Mouse (Mus musculus) bone marrow macrophage, adult 2 months (primary cell): ENCODE results near the gene Sypl. TPM values are rescaled to one million over a fixed set of nuclear protein-coding genes. Genes with fewer than 3 reads are reported as not detected.

Experiments used
- H3K27ac ChIP-seq: 2 replicates; pipeline ENCODE4 v1.5.1; 2012; ENCODE audit warnings: low read depth, low read length; ENCODE audit not compliant: insufficient read depth
- H3K4me1 ChIP-seq: 2 replicates; pipeline ENCODE4 v1.6.1; 2012; ENCODE audit warnings: low read length; ENCODE audit not compliant: control insufficient read depth, insufficient read depth
- H3K4me3 ChIP-seq: 2 replicates; pipeline ENCODE4 v1.5.1; 2012; ENCODE audit warnings: mild to moderate bottlenecking, low read length, moderate library complexity; ENCODE audit not compliant: insufficient read depth
- CTCF ChIP-seq: IDR thresholded peaks from 2 replicates; pipeline ENCODE4 v1.5.1; 2012; ENCODE audit warnings: low read depth, mild to moderate bottlenecking, low read length, moderate library complexity
- POLR2A ChIP-seq: IDR thresholded peaks from 2 replicates; pipeline ENCODE4 v1.6.1; 2012; ENCODE audit warnings: mild to moderate bottlenecking, low read depth, low read length, borderline replicate concordance
- polyA plus RNA-seq: library from polyadenylated mRNA; stranded (reverse); fragments of >200 nt; gene quantifications from 2 replicates; pipeline ENCODE4 v1.2.4, GENCODE M21; 2012; ENCODE audit not compliant: missing spikeins, insufficient read depth, insufficient read length

Sypl gene
- polyA plus RNA-seq, 1 experiment = 125 TPM

DNA sequence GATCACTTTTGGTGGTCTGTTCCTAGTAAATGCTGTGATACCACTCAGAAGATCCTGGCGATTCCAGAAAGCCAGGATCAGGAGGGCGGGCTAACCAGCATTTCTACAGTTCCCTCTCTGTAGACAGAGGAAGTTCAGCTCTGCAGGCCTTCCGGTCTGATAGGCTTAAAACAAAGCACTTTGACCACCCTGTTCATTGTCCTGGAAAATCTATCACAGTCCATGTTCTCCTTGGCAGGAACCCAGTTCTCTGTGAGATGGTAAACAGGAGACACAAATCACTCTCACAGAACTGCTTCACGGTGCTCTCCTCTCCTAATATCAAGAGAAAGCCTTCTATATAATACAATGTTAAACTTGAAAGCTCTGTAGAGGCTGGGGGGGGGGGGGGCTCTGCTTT is 10.3 kb upstream of the Sypl start:
- no peak for TF ChIP-seq CTCF
- no peak for TF ChIP-seq POLR2A
- no peak overlapping the region for H3K4me3 ChIP-seq
- peaks cover 13% of the 10 kb centered on the region for H3K4me1 ChIP-seq
- H3K27ac ChIP-seq = peak overlapping the region; percentile 57

DNA sequence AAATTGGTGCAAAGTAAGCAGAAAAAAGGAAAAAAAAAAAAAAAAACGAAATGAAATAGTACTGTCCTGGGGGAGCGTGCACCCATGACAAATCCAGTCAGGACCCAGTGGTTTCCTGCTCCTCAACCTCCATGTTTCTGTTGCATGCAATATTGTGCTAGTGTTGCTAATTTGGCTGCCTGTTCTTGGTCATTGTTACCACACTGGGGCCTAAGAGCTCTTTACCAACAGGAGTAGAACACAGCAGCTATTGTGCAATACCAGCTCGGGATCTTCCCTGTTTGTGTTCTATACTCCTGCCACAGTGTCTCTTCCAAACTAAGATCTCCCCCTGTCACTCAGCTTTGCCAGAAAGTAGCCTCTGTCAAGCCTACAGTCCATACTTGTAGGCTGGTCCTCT is 9.7 kb upstream of the Sypl start:
- Histone ChIP-seq H3K4me1 (peaks cover 13% of the 10 kb centered on the region), H3K4me3 (no peak overlapping the region), H3K27ac (peak overlapping the region; percentile 57)
- TF ChIP-seq POLR2A (no peak), CTCF (no peak)

- no peak for TF ChIP-seq POLR2A
- no peak for TF ChIP-seq CTCF
- Histone ChIP-seq H3K27ac (no peak overlapping the region), H3K4me1 (peaks cover 13% of the 10 kb centered on the region), H3K4me3 (no peak overlapping the region)
Observed at GRCm38 (mm10) chr12:32944884-32945454, 8.7 kb upstream of the Sypl start.

DNA sequence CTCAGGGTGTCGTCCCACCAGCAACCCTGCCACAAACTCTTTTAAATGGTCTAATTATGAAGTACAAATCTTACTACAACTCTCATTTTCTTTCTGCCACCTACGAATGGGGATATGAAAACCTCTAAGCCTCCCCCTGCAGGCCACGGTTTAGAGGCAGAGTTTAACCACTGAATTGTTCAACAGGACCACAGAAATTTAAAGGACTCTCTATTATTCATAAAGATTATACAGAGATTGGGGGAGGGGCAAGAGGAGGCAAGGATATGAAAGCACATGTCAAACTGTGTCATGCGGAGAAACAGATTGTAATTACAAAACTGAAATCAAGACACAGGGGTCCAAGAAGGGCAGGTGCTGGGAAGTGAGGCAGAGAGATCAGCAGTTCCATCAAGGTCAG is 7.3 kb upstream of the Sypl start:
- no peak overlapping the region for H3K4me3 ChIP-seq
- peaks cover 13% of the 10 kb centered on the region for H3K4me1 ChIP-seq
- no peak for TF ChIP-seq CTCF
- TF ChIP-seq POLR2A = no peak
- H3K27ac ChIP-seq = no peak overlapping the region

- TF ChIP-seq CTCF (peak; percentile 22; the same call in 1 of the 2 replicates), POLR2A (no peak)
- Histone ChIP-seq H3K4me3 (no peak overlapping the region), H3K27ac (peak overlapping the region; percentile 53), H3K4me1 (peaks cover 10% of the 10 kb centered on the region)
Observed at GRCm38 (mm10) chr12:32952416-32952815, 1.3 kb upstream of the Sypl start.

- peak overlapping the region; percentile 70 for H3K4me3 ChIP-seq
- H3K4me1 ChIP-seq = peaks cover 13% of the 10 kb centered on the region
- H3K27ac ChIP-seq = peak overlapping the region; percentile 84
- no peak for TF ChIP-seq POLR2A
- no peak for TF ChIP-seq CTCF
Observed at GRCm38 (mm10) chr12:32953066-32953465, 625 bp upstream of the Sypl start.

DNA sequence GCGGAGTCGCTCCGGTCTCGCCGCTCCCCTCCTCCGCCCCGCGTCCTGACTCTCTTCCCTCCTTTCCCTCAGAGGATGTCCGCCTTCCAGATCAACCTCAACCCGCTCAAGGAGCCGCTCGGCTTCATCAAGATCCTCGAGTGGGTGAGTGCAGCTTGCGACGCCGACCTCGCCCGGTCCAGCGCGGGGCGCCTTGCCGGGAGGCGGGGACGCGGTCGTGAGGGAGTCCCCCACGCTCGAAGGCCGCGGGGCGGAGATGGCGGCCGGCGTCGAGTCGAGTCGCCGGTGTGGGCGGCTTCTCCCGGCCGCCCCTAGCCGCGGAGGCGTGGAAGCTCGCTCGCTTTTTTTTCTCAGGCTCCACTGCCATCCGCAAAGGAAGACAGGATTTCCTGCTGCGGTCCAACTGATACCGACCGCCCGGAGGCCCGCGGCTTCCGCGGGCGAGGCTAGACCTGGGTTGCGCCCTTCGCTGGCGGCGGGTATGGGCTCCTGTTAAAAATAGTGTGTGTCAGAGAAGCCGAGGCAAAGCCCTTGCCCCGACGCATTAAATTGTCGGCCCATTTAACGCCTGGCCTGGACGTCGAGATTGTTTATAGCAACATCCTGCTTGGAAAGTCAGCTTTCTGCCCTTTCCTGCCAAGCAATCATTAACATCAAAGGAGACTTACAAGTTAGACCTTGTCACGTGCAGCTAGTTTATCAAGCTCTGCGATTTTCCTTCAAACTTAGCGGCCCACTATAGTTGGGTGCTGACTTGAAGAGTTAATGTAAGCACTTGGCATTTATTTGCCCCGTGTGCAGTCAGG is 728 bp downstream of the Sypl start:
- Histone ChIP-seq H3K4me3 (peak overlapping the region; percentile 100), H3K27ac (peak overlapping the region; percentile 96), H3K4me1 (peaks cover 13% of the 10 kb centered on the region)
- TF ChIP-seq CTCF (no peak), POLR2A (peak; percentile 76; the same call in 1 of the 2 replicates)

GRCm38 (mm10) chr12:32955037-32955436 is 1.3 kb downstream of the Sypl start:
- H3K27ac ChIP-seq = peak overlapping the region; percentile 96
- H3K4me3 ChIP-seq = peak overlapping the region; percentile 100
- TF ChIP-seq CTCF (no peak), POLR2A (no peak)
- H3K4me1 ChIP-seq = peaks cover 13% of the 10 kb centered on the region

DNA sequence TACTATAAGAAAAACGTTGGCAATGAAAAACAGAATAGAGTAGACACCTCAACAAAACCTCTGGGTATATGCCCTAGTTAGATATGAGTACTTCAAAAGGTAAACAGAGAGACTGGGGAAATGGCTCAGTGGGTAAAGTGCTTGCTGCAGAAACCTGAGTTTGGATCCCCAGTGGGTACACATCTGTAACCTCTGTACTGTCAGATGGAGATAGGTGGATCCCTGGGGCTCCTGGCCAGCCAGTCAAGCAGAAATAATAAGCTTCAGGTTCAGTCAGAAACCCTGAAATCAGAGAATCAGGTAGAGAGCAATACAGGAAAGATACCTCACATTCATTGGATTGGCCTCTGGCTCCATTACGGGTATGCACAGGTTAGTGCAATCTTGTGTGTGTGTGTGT is 3.5 kb downstream of the Sypl start:
- H3K4me1 ChIP-seq = peaks cover 23% of the 10 kb centered on the region
- TF ChIP-seq POLR2A (no peak), CTCF (no peak)
- no peak overlapping the region for H3K27ac ChIP-seq
- no peak overlapping the region for H3K4me3 ChIP-seq

DNA sequence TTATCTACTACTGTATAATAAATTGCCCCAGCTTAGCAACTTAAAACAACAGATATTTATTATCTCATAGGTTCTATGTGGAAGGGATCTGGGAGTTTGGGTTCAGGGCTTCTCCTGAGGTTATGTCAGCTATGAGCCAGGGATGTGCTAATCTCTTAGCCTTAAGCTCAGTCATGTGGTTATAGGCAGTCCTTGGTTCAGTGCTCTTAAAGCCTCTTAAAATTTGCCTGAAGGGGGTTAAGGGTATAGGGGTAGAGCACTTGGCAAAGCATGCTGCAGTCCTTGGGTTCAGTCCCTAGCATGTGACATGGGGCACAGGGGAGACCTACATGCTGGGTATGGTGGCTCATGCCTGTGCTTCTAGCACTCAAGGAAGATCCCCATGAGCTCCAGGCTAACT is 8.4 kb downstream of the Sypl start:
- Histone ChIP-seq H3K4me3 (no peak overlapping the region), H3K27ac (no peak overlapping the region), H3K4me1 (peaks cover 23% of the 10 kb centered on the region)
- no peak for TF ChIP-seq CTCF
- TF ChIP-seq POLR2A = no peak
